Mouse (Mus musculus): ENCODE measurements around the gene Spata32. TPM values are rescaled to one million over a fixed set of nuclear protein-coding genes. Genes with fewer than 3 reads are reported as not detected.

Gene Spata32
- polyA plus RNA-seq, 1 experiment: not detected

DNA sequence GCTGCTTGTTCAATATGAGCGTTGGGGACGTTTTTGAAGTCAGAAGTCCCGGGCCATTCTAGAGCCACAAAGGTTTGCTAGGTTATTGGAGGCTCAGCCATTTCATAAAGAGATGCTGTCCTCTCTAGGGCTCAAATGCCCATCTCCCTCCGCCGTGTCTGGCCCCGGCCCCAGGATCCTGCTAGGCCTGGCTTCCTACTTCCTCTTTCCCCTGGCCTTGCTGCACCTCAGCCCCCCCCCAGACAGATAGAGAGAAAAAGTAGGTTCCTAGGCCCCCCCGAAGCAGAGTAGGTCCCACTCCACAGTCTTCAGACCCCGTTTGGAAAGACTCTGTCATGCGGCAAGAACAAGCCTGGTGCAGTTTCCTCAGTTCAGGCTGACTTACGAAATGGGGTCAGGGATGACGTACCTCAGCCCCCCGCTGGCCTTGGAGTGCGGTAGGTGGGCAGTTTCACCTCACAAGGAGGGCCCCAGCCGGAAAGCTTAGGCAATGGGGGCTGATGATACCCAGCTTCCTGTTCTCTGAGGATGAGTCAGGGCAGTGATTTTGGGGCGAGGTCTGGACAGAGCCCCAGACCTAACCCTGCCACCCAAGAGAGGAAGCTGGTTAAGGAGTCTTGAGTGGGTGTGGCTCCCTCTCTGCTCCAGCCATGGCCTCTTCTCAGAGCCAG lies 40.3 kb downstream of the Spata32 start:
- Histone ChIP-seq H3K4me1 (ENCODE audit: control insufficient read depth, insufficient read depth, low read length) (no peaks in the 10 kb centered on the region), H3K4me3 (ENCODE audit: insufficient read depth, low read length) (no peak overlapping the region), H3K27ac (ENCODE audit: insufficient read depth, low read length) (no peak overlapping the region)
- TF ChIP-seq CTCF (IDR thresholded peaks at IDR 0.05; ENCODE audit: borderline replicate concordance, insufficient read depth, low read length) (no peak), POLR2A (IDR thresholded peaks at IDR 0.05; ENCODE audit: low read depth, low read length) (no peak)

DNA sequence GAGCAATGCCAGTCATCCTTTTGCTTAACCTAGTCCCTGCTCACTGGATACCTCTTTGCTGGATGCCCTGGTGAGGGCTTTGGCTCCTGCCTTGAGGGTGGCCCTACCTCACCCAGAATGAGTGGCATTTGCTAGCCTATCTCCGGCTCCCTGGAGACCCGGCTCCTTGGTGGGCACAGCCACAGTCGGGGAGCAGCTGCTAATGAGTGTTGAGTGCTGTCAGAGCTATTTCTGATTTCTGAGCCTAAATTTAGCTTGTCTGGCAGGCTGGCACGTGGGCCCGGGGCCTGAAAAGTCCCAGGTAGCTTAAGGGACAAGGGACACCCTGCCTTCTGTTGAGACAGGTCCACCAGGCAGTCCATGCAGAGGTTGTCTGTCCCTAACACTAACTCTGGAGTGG lies 41.0 kb downstream of the Spata32 start:
- Histone ChIP-seq H3K4me3 (ENCODE audit: insufficient read depth, low read length) (no peak overlapping the region), H3K4me1 (ENCODE audit: control insufficient read depth, insufficient read depth, low read length) (no peaks in the 10 kb centered on the region), H3K27ac (ENCODE audit: insufficient read depth, low read length) (no peak overlapping the region)
- no peak for TF ChIP-seq CTCF (IDR thresholded peaks at IDR 0.05; ENCODE audit: borderline replicate concordance, insufficient read depth, low read length)

DNA sequence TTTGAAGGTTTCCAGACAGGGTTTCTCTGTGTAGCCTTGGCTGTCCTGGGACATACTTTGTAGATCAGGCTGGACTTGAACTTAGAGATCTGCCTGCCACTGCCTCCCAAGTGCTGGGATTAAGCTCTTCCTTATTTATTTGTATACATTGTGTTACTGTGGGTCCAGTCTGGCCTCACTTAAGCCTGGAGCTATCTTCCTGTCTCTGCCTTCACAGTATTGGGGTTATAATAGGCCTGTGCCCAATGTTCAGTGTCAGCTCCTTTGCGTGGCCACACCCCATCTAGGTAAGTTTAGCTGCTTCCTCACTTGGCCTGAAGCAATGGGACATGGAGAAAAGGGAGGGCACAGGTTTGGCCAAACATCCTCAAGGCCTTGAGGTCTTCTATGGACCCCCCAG lies 41.7 kb downstream of the Spata32 start:
- Histone ChIP-seq H3K4me3 (ENCODE audit: insufficient read depth, low read length) (no peak overlapping the region), H3K27ac (ENCODE audit: insufficient read depth, low read length) (no peak overlapping the region), H3K4me1 (ENCODE audit: control insufficient read depth, insufficient read depth, low read length) (no peaks in the 10 kb centered on the region)
- TF ChIP-seq POLR2A (IDR thresholded peaks at IDR 0.05; ENCODE audit: low read depth, low read length) (no peak), CTCF (IDR thresholded peaks at IDR 0.05; ENCODE audit: borderline replicate concordance, insufficient read depth, low read length) (no peak)

DNA sequence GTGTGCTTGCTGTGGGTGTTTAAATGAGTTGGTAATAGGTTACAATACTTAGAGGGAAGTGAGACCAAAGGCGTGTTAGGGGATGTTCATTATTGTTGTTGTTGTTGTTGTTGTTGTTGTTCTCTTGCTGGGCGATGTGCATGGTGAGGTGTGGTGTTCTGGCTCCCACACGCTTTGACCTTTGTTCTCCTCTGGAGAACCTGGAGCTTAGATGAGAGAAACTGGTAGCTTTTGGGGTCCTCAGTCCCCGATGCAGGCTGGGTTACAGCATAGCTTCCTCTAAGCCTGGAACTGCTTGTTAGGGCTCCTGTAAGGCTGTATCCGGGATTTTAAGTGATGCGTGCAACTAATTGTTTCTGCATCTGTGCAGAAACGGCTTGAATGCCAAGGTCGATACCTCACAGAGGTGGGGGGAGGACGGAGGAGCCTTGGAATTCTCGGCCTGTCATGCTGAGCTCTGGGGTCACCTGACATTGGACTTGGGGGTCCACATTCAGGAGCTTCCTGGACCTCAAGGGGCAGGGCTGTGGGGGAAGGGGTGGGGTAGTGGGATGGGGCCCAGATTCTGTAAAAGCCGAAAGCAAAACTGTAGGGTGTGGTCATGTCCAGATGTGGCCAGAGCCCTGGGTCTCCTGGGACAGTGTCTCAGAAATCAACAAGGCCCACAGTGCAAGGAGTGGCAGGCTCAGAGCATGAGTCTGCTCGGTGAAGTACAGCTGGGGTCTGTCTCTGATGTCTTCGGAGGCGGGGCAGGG lies 42.4 kb downstream of the Spata32 start:
- TF ChIP-seq POLR2A (IDR thresholded peaks at IDR 0.05; ENCODE audit: low read depth, low read length) (no peak), CTCF (IDR thresholded peaks at IDR 0.05; ENCODE audit: borderline replicate concordance, insufficient read depth, low read length) (no peak)
- Histone ChIP-seq H3K27ac (ENCODE audit: insufficient read depth, low read length) (no peak overlapping the region), H3K4me1 (ENCODE audit: control insufficient read depth, insufficient read depth, low read length) (no peaks in the 10 kb centered on the region), H3K4me3 (ENCODE audit: insufficient read depth, low read length) (no peak overlapping the region)

DNA sequence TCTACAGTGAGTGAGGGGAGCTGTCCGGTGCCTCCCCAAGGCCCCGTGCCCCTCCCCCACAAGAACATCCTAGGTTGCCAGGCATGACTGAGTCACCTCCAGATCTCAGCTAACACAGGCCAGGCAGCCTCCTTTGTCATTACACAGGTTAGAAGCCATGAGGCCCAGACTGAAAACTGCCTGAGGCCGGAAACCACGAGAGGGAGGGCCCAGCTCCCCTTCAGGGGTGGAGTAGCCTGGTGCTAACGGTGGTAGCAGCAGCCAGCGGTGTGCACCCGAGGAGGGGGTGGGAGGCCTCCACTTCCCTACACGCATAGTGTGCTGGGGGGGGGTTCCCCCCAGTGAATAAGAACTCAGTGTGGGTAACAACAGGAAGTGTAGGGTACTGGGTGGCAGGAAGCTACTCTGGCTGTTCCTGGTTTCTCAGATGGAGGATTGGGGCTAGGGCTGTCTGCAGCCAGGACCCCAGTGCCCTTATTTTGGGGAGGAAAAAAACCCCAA lies 43.3 kb downstream of the Spata32 start:
- Histone ChIP-seq H3K27ac (ENCODE audit: insufficient read depth, low read length) (no peak overlapping the region), H3K4me3 (ENCODE audit: insufficient read depth, low read length) (no peak overlapping the region), H3K4me1 (ENCODE audit: control insufficient read depth, insufficient read depth, low read length) (no peaks in the 10 kb centered on the region)
- no peak for TF ChIP-seq POLR2A (IDR thresholded peaks at IDR 0.05; ENCODE audit: low read depth, low read length)
- no peak for TF ChIP-seq CTCF (IDR thresholded peaks at IDR 0.05; ENCODE audit: borderline replicate concordance, insufficient read depth, low read length)

DNA sequence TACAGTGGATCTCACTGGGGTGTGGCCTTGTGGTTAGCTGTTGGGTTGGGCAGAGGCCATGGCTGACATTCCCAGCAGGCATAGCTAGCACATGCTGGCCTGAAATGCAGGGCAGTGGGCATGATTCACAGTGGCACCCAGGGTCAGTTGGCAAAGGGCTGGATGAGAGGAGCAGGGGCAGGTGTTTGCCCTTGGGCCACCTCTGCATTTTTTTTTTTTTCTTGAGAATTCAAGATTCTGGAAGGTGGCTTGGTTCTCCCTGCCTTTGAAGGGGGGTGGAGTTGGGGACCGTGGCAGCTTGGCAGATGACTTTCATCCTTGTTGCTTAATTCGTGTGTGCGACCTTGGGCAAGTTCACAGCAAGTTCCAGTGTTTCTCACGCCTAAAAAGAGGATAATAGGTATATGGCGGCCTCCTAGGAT lies 43.8 kb downstream of the Spata32 start:
- no peak overlapping the region for H3K4me3 ChIP-seq (ENCODE audit: insufficient read depth, low read length)
- TF ChIP-seq CTCF (IDR thresholded peaks at IDR 0.05; ENCODE audit: borderline replicate concordance, insufficient read depth, low read length): no peak
- TF ChIP-seq POLR2A (IDR thresholded peaks at IDR 0.05; ENCODE audit: low read depth, low read length): no peak
- H3K4me1 ChIP-seq (ENCODE audit: control insufficient read depth, insufficient read depth, low read length): no peaks in the 10 kb centered on the region
- H3K27ac ChIP-seq (ENCODE audit: insufficient read depth, low read length): no peak overlapping the region

DNA sequence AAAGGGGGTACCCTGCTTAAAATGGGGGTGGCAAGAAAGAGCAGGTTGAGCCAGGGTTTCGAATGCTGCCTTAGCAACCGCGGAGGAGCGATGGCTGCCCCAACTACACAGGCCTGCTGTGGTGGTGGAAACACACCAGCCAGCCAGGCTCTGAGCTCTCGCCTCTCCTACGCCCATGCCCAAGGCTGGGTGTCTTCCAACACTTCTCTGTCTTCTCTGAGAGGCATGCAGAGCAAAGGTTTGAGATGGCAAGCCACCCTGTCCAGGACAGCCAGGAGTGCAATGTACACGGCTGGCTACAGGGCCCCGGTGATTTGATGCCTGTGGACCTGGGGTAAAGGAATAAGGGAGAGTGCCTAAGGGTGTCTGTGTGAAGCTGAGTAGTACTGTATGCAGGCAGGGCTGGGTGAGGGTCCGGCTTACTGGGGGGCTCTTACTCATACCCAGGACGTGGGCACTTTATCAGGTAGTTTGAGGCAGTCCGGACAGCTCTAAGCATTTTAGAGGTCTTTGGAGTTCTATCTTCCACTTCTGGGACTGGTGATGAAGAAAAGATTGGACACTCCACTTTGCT lies 44.4 kb downstream of the Spata32 start:
- TF ChIP-seq CTCF (IDR thresholded peaks at IDR 0.05; ENCODE audit: borderline replicate concordance, insufficient read depth, low read length): no peak
- no peak for TF ChIP-seq POLR2A (IDR thresholded peaks at IDR 0.05; ENCODE audit: low read depth, low read length)
- Histone ChIP-seq H3K27ac (ENCODE audit: insufficient read depth, low read length) (no peak overlapping the region), H3K4me1 (ENCODE audit: control insufficient read depth, insufficient read depth, low read length) (no peaks in the 10 kb centered on the region), H3K4me3 (ENCODE audit: insufficient read depth, low read length) (no peak overlapping the region)

DNA sequence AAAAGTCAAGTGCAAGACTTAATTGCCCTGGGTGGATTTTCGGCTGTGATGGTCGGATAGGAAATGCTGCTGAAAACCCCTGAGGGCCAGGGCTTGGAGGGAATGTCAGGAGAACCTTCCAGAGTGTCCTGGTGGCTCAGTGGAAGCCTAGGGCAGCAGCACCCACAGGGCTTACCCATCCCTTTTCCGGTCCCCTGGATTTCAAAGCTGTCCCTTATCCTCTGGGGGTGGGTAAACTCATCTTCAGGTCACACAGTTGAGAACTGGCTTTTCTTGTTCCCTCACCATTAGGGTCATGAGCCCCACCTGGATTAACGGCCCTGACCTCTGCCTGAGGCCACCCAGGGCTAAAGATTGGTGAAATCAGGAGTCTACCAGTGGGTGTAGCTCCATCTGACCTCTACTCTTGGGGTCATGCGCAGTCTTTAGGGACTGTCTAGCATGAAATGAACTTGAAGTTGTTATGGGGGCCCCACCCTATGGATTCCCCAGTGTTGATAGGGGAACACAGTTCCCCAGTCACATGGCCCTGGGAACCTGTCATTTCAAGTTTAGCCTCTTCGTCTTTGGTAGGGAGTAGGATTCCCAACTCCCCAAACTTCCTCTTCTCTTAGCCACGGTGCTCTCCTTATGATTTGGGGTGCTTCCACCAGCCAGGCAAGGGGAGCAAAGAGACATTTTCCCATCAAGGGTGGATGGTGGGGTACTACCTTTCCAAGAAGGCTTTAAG lies 45.0 kb downstream of the Spata32 start:
- TF ChIP-seq POLR2A (IDR thresholded peaks at IDR 0.05; ENCODE audit: low read depth, low read length) (no peak), CTCF (IDR thresholded peaks at IDR 0.05; ENCODE audit: borderline replicate concordance, insufficient read depth, low read length) (no peak)

DNA sequence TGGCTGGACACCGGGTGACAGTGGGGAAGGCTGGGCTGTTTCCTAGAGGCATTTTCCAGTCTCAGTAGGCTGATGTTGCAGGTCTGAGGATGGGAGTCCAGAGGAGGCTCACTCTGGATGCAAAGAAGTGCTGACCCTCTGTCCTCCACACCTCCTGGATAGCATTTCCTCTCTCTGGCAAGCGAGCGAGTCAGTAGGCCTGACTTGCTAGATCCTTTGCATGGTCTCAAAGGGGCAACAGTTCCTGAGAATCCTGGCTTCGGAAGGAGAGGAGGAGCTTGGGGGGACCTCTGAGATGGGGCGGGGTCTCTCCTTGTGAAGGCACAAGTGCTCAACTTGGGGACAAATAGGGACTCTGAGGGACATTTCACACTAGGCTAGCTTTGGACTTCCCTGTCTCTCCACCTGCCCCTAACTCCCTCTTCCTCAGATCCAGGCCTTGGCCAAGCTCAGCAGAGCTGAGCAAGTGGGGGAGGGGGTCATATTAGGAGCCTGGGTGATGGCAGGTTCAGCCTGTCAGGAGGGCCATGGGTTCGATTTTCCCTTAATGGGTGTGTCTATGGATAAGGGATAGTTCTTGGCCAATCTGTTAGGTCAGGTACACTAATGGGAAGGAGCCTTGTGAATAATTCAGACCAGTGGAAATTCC lies 45.7 kb downstream of the Spata32 start:
- no peak overlapping the region for H3K27ac ChIP-seq (ENCODE audit: insufficient read depth, low read length)
- TF ChIP-seq CTCF (IDR thresholded peaks at IDR 0.05; ENCODE audit: borderline replicate concordance, insufficient read depth, low read length) (no peak), POLR2A (IDR thresholded peaks at IDR 0.05; ENCODE audit: low read depth, low read length) (no peak)
- H3K4me3 ChIP-seq (ENCODE audit: insufficient read depth, low read length): no peak overlapping the region
- no peaks in the 10 kb centered on the region for H3K4me1 ChIP-seq (ENCODE audit: control insufficient read depth, insufficient read depth, low read length)

More for the DNA sequence above, 45.0 kb downstream of the Spata32 start:
- Histone ChIP-seq H3K27ac (ENCODE audit: insufficient read depth, low read length) (no peak overlapping the region), H3K4me1 (ENCODE audit: control insufficient read depth, insufficient read depth, low read length) (no peaks in the 10 kb centered on the region), H3K4me3 (ENCODE audit: insufficient read depth, low read length) (no peak overlapping the region)

Measured in embryonic fibroblast, embryonic 13.5 days (primary cell).